Mouse (Mus musculus) spleen, adult 2 months (tissue): ENCODE results near the gene Antxr1.
"Not testable (repeated sequence)": the region's sequence is repeated elsewhere in the genome, so short reads cannot be mapped to it uniquely, and the experiment has no call there.

Source experiments
- CTCF ChIP-seq: fragments of 200-500 bp; IDR thresholded peaks from 2 replicates; pipeline ENCODE4 v1.5.1; 2011; ENCODE audit warnings: mild to moderate bottlenecking, inconsistent platforms; ENCODE audit not compliant: insufficient read depth, insufficient read length, insufficient replicate concordance; ENCODE audit errors: extremely low read depth
- POLR2A ChIP-seq: fragments of 200-500 bp; IDR thresholded peaks from 2 replicates; pipeline ENCODE4 v1.6.1; 2011; ENCODE audit warnings: low read depth, low read length, inconsistent platforms

DNA sequence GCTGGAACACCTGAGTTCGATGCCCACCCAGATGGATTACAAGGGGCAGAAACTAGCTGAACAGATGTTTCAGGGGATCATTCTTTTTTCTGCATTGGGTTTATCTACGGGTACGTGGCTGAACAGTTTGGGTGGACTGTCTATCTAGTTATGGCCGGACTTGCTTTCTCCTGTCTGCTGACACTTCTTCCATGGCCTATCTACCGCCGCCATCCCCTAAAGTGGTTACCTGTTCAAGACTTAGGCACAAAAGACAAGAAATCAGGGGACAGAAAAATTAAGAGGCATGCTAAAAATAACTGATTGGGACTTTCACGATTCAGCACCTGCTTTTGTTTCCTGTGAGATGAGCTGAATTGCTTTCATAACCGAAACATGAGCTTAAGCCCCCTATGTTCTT lies 242.0 kb downstream of the Antxr1 start:
- TF ChIP-seq CTCF, POLR2A: not testable (repeated sequence)
